Mouse (Mus musculus): Measurements from ENCODE around the gene Pnkp. TPM values are rescaled to one million over a fixed set of nuclear protein-coding genes. Genes with fewer than 3 reads are reported as not detected.

Pnkp gene
- total RNA-seq, 2 experiments from 2014 or later: 33.8 to 40.8 TPM

DNA sequence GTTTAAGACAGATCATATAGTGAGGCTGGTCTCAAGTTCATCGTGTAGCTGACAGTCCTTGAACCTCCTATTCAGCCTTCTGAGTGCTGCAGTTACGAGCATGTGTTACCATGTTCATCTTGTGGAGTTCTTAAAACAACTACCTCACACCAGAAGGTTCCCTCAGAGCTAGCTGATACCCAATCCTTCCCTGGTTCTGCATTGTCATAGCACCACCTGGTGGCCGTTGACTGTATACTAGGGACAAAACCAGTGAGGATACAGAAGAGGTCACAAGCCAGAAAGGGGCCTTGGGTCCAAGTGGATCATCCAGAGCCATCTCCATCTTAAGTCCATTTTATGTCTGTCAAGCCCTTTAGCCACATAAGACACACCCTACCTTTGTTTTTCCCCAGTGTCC lies 32.1 kb upstream of the Pnkp start:
- peak; percentile 70 to 80 for DNase-seq (ENCODE audit: low spot score in 2 of 2)

DNA sequence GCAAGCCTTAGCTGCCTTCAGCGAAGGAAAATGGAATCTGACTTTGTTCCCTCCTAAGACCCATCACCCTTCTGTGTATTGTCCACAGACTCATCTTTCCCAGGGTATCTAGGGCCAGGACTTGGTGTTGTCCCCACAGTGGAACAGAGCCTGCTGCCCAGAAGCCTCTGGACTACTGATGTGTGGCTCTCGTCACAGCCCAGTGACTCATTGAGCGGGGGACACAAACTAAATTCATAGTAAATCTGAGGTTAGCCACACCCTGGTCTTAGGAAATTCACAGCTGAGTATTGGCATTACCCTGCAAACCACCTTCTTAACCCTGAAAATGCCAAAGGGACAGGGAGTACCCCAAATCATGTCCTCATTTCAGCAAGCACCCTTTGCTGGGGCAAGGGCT lies 30.2 kb upstream of the Pnkp start:
- DNase-seq (ENCODE audit: low spot score in 2 of 2): no peak

DNA sequence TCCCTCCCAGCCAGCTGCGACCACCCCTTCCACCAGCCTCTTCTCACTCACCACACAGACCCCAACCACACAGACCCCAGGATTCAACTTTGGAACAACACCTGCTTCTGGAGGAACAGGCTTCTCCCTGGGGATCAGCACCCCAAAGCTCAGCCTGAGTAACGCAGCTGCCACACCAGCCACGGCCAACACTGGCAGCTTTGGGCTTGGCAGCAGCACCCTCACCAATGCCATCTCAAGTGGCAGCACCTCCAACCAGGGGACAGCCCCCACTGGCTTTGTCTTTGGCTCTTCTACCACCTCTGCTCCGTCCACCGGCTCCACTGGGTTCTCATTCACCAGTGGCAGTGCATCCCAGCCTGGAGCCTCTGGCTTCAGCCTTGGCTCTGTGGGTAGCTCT lies 28.2 kb upstream of the Pnkp start:
- no peak for DNase-seq (ENCODE audit: low spot score in 2 of 2)

DNA sequence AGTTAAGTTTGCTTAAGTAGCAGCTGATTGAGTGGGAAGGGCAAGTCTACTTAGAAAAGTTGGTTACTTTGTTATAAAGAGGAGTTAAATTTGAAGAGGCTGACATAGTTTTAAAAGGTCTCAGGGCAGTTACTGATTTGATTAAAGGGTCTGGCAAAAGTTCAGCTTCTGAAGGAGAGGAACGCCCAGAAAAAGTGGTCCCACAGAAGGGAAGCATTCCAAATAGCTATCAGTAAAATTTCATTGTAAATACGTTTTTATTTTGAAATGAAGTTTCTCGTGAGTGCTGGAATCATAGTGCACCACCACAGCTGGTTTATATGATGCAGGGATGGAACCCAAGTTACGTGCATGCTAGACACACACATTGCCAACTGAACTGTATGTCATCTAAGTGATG lies 24.2 kb upstream of the Pnkp start:
- DNase-seq (ENCODE audit: low spot score in 2 of 2): no peak

DNA sequence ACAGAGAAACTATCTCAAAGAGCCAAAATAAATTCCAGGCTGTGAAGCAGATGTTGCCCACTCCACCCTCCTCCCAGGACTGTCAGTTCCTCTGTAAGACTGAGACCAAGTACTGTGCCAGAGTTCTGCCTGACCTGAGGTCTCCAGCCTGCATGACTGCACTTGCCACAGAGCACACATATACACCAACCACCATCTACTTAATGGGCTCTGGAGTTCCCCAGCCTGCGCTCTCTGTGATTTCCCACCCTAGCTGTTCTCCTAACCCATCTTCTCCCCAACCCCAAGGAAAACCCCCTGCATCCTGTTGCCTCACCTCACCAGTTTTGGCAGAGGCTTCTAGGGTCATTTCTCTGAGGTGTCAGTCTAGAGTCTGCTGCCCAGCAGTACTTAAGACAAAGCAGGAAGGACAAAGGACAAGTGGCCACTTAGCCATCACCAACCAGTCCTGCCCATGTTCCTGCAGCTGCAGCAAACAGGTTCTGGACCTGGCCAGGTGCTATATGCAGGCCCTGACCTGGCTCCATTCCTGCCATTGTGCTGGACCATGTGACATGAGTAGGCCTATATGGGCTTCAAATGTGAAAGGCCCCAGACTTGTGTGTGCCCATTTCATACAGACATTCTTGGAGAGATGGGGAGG lies 21.4 kb upstream of the Pnkp start:
- DNase-seq (ENCODE audit: low spot score in 2 of 2): no peak

DNA sequence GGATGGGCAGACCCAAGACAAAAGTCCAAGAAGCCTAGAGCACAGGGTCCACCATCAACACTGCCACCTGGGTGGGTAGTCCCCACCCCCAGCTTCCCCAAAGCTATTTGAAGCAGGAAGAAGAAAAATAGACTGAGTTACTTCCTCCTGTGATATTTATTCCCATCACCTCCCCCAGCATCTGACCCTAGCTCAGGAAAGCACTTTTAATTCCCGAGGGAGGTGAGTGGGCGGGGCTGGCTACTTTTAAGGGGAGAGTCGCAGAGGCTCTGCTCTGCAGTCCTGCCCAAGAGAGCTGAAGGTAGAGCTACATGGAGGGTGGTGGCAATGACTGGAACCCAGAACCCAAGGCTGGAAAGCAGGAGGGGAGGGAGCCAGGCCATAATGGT lies 20.9 kb upstream of the Pnkp start:
- no peak for DNase-seq (ENCODE audit: low spot score in 2 of 2)

DNA sequence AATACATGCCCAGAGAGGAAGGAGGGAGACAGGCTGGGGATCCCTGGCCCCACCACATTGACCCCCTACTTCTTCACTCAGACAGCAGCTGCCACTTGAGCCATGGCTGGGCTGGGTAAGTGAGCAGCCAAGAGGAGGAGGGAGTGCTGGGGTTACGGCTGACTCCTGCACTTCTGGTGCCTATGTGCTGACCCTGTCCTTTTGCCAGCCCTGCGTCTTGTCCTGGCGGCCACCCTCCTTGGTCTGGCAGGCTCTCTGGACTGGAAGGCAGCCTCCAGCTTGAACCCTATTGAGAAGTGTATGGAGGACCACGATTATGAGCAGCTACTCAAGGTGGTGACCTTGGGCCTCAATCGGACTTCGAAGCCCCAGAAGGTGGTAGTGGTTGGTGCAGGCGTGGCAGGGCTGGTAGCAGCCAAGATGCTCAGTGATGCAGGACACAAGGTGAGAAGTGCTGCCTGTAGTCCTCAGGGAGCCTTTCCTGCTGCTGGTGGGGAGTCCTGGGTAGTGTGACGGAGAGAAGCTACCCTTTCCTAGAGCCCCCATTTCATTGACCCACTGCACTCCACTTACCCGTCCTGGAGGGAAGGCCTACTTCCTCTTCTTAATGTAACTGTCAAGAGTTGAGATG lies 20.4 kb upstream of the Pnkp start:
- no peak for DNase-seq (ENCODE audit: low spot score in 2 of 2)

DNA sequence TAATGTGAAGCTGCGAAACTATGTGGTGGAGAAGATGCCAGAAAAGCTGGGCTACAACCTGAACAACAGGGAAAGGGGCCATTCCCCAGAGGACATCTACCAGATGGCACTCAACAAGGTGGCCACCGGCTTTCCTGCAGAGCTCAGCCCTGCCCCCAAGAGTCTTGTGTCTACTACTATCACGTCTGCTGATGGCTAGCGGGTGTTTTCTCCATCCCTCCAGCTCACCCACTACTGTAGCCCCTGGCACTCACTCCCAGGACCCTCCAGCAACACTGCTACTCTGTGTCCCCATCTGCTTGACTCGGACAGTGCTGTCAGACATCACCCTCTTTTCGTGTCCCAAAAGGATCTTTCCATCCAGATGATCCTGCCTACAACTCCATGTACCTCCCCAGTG lies 18.9 kb upstream of the Pnkp start:
- no peak for DNase-seq (ENCODE audit: low spot score in 2 of 2)

DNA sequence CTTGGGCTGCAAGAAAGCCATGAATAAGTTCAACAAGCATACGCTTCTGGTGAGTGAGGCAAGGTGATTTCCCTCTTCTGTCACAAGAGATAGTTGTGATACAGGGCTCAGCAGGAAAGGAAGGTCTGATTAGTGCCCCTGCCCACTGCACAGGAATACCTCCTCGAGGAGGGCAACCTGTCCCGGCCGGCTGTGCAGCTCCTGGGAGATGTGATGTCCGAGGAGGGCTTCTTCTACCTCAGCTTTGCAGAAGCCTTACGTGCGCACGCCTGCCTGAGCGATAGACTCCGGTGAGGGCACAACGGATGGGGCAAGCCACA lies 17.8 kb upstream of the Pnkp start:
- no peak for DNase-seq (ENCODE audit: low spot score in 2 of 2)

DNA sequence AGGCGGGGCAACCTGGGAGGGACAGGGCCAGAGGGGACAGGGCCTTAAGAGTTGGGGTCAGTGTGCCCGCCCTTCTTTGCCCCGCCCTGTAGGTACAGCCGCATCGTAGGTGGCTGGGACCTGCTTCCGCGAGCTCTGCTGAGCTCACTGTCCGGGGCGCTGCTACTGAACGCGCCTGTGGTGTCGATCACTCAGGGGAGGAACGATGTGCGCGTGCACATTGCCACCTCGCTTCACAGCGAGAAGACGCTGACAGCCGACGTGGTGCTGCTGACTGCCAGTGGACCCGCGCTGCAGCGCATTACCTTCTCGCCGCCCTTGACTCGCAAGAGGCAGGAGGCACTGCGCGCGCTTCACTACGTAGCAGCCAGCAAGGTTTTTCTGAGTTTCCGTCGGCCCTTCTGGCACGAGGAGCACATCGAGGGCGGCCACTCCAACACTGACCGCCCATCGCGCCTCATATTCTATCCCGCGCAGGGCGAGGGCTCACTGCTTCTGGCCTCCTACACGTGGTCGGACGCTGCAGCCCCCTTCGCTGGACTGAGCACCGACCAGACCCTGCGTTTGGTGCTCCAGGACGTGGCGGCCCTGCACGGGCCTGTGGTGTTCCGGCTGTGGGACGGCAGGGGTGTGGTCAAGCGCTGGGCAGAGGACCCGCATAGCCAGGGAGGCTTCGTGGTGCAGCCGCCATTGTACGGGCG lies 17.3 kb upstream of the Pnkp start:
- no peak for DNase-seq (ENCODE audit: low spot score in 2 of 2)

DNA sequence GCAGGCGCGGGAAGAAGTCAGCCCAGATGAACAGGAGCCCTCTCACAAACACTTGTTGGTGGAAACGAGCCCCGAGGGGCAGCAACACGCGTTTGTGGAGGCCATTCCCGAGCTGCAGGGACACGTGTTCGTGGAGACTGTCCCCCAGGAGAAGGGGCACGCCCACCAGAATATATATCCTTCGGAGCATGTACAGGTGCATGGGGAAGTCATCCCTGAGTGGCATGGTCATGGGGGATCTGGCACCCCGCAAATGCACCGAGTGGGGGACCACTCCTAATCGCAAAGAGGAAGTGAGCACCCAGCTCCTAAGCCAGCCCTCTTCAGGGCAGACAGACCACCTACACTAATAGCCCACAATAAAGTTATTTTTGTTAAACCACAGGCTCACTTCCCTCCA lies 16.5 kb upstream of the Pnkp start:
- no peak for DNase-seq (ENCODE audit: low spot score in 2 of 2)

DNA sequence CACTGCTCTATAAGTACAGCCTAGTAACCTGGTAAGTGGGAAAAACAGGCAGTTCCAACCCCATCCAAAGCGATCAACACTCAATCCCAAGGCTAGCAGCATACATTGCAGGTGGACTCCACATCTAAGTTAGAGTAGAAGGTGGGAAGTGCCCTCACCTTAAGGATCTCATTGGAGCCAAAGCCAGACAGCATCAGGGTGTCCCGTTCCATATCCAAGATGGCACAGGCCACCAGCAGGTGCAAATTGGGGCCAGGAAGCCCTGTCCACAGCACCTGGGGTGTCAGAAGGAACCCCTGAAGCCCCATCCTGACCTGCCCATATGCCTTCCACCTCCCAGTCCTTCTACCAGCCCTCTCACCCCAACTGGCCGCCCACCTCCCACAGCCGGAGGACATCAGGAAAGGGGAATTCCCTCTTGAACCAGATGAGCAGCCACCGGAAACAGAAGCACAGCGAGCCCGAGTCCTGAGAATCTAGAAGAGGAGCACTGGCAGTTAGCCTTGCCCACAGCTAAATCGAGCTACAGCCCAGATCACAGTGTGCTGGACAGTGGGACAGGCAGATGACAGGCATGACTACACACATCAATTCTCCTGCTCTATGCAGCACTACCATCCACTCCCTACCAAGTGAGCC lies 15.0 kb upstream of the Pnkp start:
- no peak for DNase-seq (ENCODE audit: low spot score in 2 of 2)

DNA sequence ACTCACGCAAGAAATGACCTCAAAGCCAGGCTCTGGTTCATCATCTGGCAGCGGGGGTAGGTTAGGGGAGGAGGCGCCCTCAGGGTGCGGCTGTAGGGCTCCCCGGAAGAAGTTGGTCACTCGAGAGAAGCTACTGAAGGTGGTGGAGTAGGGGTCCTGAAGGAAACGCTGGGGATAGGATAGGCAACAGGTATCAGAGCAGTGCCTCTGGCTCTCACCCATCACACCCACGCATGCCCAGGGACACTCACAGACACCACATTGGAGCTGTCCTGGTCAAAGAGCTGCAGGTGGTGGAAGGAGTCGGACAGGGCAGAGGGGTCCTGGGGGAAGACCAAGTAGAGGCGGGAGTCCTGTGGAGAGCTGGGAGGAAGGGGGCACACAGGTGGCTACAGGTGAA lies 11.9 kb upstream of the Pnkp start:
- DNase-seq (ENCODE audit: low spot score in 2 of 2): no peak

DNA sequence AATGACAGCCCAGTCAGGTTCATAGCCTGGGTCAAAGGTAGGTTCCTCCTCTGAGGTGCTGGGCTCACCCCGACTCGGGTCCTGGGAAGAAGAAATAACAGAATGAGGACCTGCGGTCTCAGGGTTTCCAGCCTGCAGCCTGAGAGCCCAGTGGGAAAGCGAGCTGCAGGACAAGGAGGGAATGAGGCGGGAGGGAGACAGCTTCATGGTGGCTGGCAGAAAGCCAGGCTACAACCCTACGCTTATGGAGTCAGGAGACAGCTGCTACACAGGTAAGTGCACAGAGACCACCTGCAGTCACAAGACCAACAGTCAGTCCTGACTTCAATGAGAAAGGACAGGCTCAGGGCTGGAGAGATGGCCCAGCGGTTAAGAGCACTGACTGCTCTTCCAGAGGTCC lies 10.1 kb upstream of the Pnkp start:
- no peak for DNase-seq (ENCODE audit: low spot score in 2 of 2)

DNA sequence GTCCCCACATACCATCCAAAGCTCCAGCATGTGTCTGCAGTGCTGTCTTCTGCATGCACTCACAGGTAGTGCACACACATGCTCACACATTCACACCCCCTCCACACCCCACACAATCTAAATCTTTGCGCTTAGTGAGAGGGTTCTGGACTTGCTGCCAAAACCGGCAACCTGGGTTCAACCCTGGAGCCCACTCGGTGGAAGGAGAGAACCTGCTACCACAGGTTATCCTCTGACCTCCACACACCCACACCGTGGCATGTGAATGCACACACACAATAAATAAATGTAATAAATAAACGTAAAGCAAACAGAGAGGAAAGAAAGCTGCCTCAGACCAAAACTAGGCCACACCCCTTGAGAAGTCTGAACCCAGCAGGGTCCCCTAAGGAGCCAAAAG lies 9.2 kb upstream of the Pnkp start:
- DNase-seq (ENCODE audit: low spot score in 2 of 2): no peak

DNA sequence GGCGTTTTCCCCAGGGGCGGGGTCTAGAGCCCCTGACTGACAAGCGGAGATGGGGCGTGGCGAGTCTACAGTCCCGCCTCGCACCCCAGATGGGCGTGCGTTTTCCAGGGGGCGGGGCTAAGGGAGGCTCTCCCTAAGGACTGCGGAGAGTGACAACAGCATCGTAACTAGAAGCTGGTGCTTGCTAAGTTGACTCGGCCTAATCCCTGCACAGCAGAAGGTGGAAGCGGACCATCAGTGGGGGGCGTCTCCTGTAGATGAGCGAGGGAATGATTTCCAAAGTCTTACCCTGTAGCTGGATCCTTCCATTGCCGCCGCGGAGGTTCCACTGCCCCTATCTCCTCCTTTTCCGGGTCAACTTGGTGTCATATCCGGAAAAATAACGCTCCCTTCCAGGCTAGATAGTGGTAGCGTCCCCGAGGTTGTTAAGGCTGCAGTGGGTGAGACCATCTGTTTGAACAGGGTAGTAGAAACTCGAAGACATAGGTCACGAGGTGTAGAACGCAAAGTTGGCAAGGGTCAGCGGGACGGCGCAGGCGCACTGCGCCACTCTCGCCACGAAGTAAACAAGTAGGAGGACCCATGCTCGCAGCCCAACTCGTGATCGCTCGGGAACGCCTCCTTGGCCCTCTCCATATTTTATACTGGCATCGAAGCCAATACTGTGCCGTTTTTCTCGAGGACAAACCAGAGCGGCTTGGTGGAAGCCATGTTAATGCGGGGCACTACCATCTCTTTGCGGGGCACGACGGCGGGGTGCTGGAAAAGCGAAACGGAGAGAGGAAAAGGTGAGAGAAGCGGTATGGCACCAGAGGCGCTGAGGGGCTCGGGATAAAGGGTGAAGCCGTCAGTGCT lies 8.2 kb upstream of the Pnkp start, which contains the start of the genes Akt1s1 and Tbc1d17:
Gene Akt1s1, plus strand, starts transcription at position 431 of the 855 bp plus-strand sequence.
Gene Tbc1d17, minus strand, starts transcription at position 519 of the 855 bp plus-strand sequence.
- DNase-seq (ENCODE audit: low spot score in 2 of 2): peak; percentile 93 to 94

DNA sequence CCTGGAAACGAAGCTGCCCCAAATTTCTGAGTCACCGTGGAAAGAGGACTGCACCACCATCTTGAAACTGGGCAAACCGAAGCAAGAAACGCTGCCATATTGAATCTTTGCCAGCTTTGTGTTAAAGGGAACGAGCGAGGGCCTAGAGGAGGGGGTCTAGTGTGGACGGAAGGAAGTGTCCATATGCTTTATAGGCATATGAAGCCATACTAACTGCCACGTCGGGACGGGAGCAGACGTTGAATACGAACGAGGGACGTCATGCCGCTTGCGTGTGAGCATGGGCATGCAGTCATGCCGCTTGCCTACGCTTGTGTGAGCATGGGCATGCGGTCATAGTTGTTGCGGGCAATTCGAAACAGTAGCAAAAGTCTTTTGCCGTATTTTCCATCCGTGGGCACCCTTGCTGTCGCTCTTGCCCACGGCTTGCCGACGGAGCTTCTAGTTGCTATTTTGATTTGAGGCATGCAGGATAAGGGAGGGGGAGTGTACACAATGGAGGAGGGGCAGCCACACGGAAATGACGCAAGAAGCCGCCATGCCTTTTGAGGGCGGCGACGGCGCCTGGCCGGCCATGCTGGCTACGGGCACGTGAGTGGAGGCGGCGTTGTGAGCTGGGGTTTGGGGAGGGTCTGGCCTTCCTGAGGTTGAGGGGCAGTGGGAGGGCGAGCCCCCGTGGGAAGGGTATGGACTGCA lies 7.4 kb upstream of the Pnkp start:
- DNase-seq (ENCODE audit: low spot score in 2 of 2): peak; percentile 82 to 83

DNA sequence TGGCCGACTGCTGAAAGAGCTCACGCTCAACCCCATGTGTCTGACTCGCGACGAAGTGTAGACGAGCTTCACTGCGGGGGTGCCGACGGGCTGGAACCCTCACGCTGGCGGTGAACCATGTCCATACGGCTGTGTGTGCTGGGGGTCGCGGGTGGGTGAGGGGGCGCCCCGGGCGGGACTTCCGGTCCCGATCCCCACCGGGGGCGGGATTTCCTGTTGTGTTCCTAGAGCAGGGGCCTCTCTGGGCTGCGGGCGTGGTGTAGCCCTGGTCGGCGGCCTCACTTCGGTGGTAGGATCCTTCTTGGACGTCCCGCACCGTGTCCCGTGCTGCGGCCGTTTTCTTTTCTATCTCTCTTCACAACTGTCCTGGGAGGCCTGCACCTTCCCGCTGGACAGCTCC lies 6.8 kb upstream of the Pnkp start:
- DNase-seq (ENCODE audit: low spot score in 2 of 2): peak; percentile 74 to 77

DNA sequence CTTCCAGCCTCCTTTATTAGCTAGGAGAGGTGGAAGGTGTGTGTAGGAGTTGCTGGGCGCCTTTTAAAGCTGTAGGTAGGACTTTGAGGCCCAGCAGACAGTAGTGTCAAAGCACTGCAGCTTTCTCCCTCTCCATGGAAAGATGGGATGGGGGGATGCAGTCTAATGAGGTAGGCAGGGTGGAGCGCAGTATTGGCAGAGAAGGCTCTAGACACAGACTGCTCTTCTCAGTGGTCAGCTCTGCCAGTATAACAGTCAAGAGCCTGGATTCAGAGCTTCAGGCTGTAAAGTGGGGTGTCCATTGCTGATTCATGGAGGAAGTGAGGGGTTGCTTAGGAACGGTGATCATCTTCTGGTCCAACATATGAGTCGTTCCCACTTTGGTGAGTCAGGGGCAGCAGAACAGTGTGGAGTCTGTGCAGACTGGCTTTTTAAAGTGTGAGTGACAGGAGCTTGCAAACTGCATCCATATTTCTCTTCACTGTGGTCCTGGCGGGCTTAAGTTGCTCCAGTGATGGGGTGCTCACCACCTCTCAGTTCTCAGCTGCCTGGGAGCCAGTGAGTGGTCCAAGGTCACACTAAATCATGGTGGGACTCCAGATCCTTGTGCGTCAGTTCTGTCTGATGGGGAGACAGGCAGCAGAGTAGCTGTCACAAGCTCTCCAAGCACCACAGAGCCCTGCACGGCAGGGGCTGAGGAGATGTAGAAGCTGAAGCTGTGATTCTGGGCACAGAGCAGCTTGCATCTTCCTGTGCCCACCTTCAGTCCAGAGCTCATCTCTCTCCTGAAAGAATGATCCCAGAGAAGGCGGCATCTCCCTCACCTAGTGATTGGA lies 5.9 kb upstream of the Pnkp start:
- DNase-seq (ENCODE audit: low spot score in 2 of 2): no peak

Data from adrenal gland, adult 18-20 months (tissue).